In genomic region chr12:57198269-57198668, GRCm38 (mm10) we compare ENCODE assay signal across 12 mouse cellular contexts. TPM values are rescaled to one million over a fixed set of nuclear protein-coding genes. Genes with fewer than 3 reads are reported as not detected.
DNase-seq lines count a peak whose midpoint lies in the region; ATAC-seq and TF ChIP-seq lines count a peak whose summit lies in the region.
"Had no signal": no experiment of that assay in that cellular context is flagged by ENCODE, and none has a peak within 500 bp of the region (broad histone marks: within the 10 kb centered on the region; RNA-seq: fewer than 3 reads in every experiment).

No protein-coding gene starts in this region.

- peaks cover 10% of the 10 kb centered on the region for H3K4me1 ChIP-seq in hindbrain, embryonic 12.5 days
- 0 out of 2 replicates have a peak, but pooled peaks cover 7% of the 10 kb centered on the region for H3K4me1 ChIP-seq in hindbrain, embryonic 14.5 days (replicated peaks; ENCODE audit: control insufficient read depth, insufficient read depth, low read length)
- H3K4me1 ChIP-seq in bone marrow, adult 2 months (ENCODE audit: control insufficient read depth, insufficient read depth, low read length): no peaks in the 10 kb centered on the region; the same call in 1 of the 2 replicates
- H3K4me1 ChIP-seq in erythroblast, embryonic 14.5 days (ENCODE audit: control insufficient read depth): peaks cover 51% of the 10 kb centered on the region
- H3K4me1 ChIP-seq in midbrain, embryonic 13.5 days (replicated peaks): peaks cover 12% of the 10 kb centered on the region
- H3K4me1 ChIP-seq: limb, embryonic 12.5 days had no signal

- TF ChIP-seq POLR2A in bone marrow, adult 2 months (IDR thresholded peaks at IDR 0.05; ENCODE audit: borderline replicate concordance, control insufficient read depth, low read depth, low read length): no peak

- H3K27me3 ChIP-seq in hindbrain, embryonic 12.5 days: peaks cover 24% of the 10 kb centered on the region
- peaks cover 23% of the 10 kb centered on the region for H3K27me3 ChIP-seq in hindbrain, embryonic 14.5 days (ENCODE audit: control insufficient read depth, insufficient read depth, low read length)
- no peaks in the 10 kb centered on the region for H3K27me3 ChIP-seq in erythroblast, embryonic 14.5 days (ENCODE audit: control insufficient read depth)
- H3K27me3 ChIP-seq in midbrain, embryonic 13.5 days: peaks cover 28% of the 10 kb centered on the region

- no peak overlapping the region for H3K9ac ChIP-seq in hindbrain, embryonic 12.5 days
- H3K9ac ChIP-seq in hindbrain, embryonic 14.5 days: no peak overlapping the region
- H3K9ac ChIP-seq in midbrain, embryonic 13.5 days (replicated peaks): no peak overlapping the region
- H3K9ac ChIP-seq: kidney, embryonic 15.5 days; limb, embryonic 12.5 days had no signal

- no peak overlapping the region for H3K4me3 ChIP-seq in hindbrain, embryonic 12.5 days
- no peak overlapping the region for H3K4me3 ChIP-seq in hindbrain, embryonic 14.5 days (replicated peaks; ENCODE audit: low read length)
- no peak overlapping the region for H3K4me3 ChIP-seq in bone marrow, adult 2 months (replicated peaks; ENCODE audit: control insufficient read depth, low read depth, low read length)
- peak overlapping the region; percentile 84 for H3K4me3 ChIP-seq in erythroblast, embryonic 14.5 days (replicated peaks)
- no peak overlapping the region for H3K4me3 ChIP-seq in midbrain, embryonic 13.5 days (replicated peaks)
- H3K4me3 ChIP-seq: kidney, embryonic 15.5 days; limb, embryonic 12.5 days had no signal

- no peak for TF ChIP-seq CTCF in bone marrow, adult 2 months (IDR thresholded peaks at IDR 0.05; ENCODE audit: control insufficient read depth, insufficient read depth, low read length)

- ATAC-seq in hindbrain, embryonic 12.5 days (ENCODE audit: low FRiP score): peak; percentile 36; the same call in 1 of the 2 replicates
- no peak for ATAC-seq in hindbrain, embryonic 14.5 days (ENCODE audit: low FRiP score)
- ATAC-seq in midbrain, embryonic 13.5 days: peak; percentile 48; the same call in 1 of the 2 replicates

- no peak overlapping the region for H3K27ac ChIP-seq in hindbrain, embryonic 12.5 days
- no peak overlapping the region for H3K27ac ChIP-seq in hindbrain, embryonic 14.5 days
- peak overlapping the region; percentile 33; the same call in 1 of the 2 replicates for H3K27ac ChIP-seq in bone marrow, adult 2 months (ENCODE audit: control insufficient read depth, insufficient read depth, low read depth, low read length, poor library complexity)
- no peak overlapping the region for H3K27ac ChIP-seq in midbrain, embryonic 13.5 days
- H3K27ac ChIP-seq: kidney, embryonic 15.5 days; limb, embryonic 12.5 days had no signal

- DNase-seq in hindbrain, embryonic 14.5 days (ENCODE audit: low spot score): no peak
- no peak for DNase-seq in gastrocnemius, postnatal 4 days (ENCODE audit: low spot score in 2 of 2)
- no peak for DNase-seq in cerebellum, postnatal 4 days (ENCODE audit: low spot score in 2 of 2)
- DNase-seq: adrenal gland, adult 8-10 months; cerebellum, adult 9-10 months; embryo, embryonic 11 days had no signal

- H3K36me3 ChIP-seq in hindbrain, embryonic 12.5 days: no peaks in the 10 kb centered on the region
- H3K36me3 ChIP-seq in hindbrain, embryonic 14.5 days (replicated peaks; ENCODE audit: control insufficient read depth, insufficient read depth): no peaks in the 10 kb centered on the region
- peaks cover 11% of the 10 kb centered on the region for H3K36me3 ChIP-seq in erythroblast, embryonic 14.5 days (ENCODE audit: control insufficient read depth)
- no peaks in the 10 kb centered on the region for H3K36me3 ChIP-seq in midbrain, embryonic 13.5 days
- H3K36me3 ChIP-seq: kidney, embryonic 15.5 days; limb, embryonic 12.5 days had no signal

- no peak overlapping the region for H3K4me2 ChIP-seq in hindbrain, embryonic 12.5 days (replicated peaks)
- H3K4me2 ChIP-seq in hindbrain, embryonic 14.5 days (replicated peaks): no peak overlapping the region
- H3K4me2 ChIP-seq in midbrain, embryonic 13.5 days (replicated peaks): no peak overlapping the region
- H3K4me2 ChIP-seq: kidney, embryonic 15.5 days; limb, embryonic 12.5 days had no signal

- no peaks in the 10 kb centered on the region for H3K9me3 ChIP-seq in hindbrain, embryonic 12.5 days (replicated peaks)
- H3K9me3 ChIP-seq in hindbrain, embryonic 14.5 days (ENCODE audit: control insufficient read depth, low read length): no peaks in the 10 kb centered on the region
- no peaks in the 10 kb centered on the region for H3K9me3 ChIP-seq in erythroblast, embryonic 14.5 days (ENCODE audit: control insufficient read depth, low read length)
- H3K9me3 ChIP-seq in midbrain, embryonic 13.5 days: no peaks in the 10 kb centered on the region
- H3K9me3 ChIP-seq: kidney, embryonic 15.5 days; limb, embryonic 12.5 days had no signal

RNA-seq across cellular contexts. Expression of gene Slc25a21, which starts 1.0 kb away (rescaled TPM):
- 0.52 and 0.65 TPM in 2 replicates for polyA plus RNA-seq in hindbrain, embryonic 12.5 days (2016; fragmentation: Nextera tagmentation; extraction: Ambion mirVana)
- polyA plus RNA-seq in hindbrain, embryonic 14.5 days (2014; fragmentation: Nextera tagmentation; extraction: Ambion mirVana): 0.13 and 0.36 TPM in 2 replicates
- 9.5 and 18.3 TPM in 2 replicates for polyA plus RNA-seq in bone marrow, adult 2 months (2011; ENCODE audit: insufficient read depth, insufficient read length, low replicate concordance, missing spikeins)
- polyA plus RNA-seq in erythroblast, embryonic 14.5 days (2012): 4.3 and 5.0 TPM in 2 replicates
- 0.14 and 0.27 TPM in 2 replicates for polyA plus RNA-seq in midbrain, embryonic 13.5 days (2015; fragmentation: Nextera tagmentation; extraction: Ambion mirVana)
- total RNA-seq in gastrocnemius, postnatal 4 days (2021): under 1 TPM; 0.41 to 0.42 TPM

RNA-seq across cellular contexts. Expression of gene Prps1l3, which starts 31.9 kb away (rescaled TPM):
- 52.0 and 52.2 TPM in 2 replicates for polyA plus RNA-seq in hindbrain, embryonic 12.5 days (2016; fragmentation: Nextera tagmentation; extraction: Ambion mirVana)
- 30.0 and 31.0 TPM in 2 replicates for polyA plus RNA-seq in hindbrain, embryonic 14.5 days (2014; fragmentation: Nextera tagmentation; extraction: Ambion mirVana)
- polyA plus RNA-seq in bone marrow, adult 2 months (2011; ENCODE audit: insufficient read depth, insufficient read length, low replicate concordance, missing spikeins): 9.0 and 10.7 TPM in 2 replicates
- polyA plus RNA-seq in erythroblast, embryonic 14.5 days (2012): 0.31 and 0.80 TPM in 2 replicates
- 41.9 and 42.4 TPM in 2 replicates for polyA plus RNA-seq in midbrain, embryonic 13.5 days (2015; fragmentation: Nextera tagmentation; extraction: Ambion mirVana)
- total RNA-seq in gastrocnemius, postnatal 4 days (2021): 10 to 100 TPM; 25.1 to 31.9 TPM

RNA-seq across cellular contexts. Expression of gene Mipol1, which starts 32.0 kb away (rescaled TPM):
- 6.1 and 8.6 TPM in 2 replicates for polyA plus RNA-seq in hindbrain, embryonic 12.5 days (2016; fragmentation: Nextera tagmentation; extraction: Ambion mirVana)
- polyA plus RNA-seq in hindbrain, embryonic 14.5 days (2014; fragmentation: Nextera tagmentation; extraction: Ambion mirVana): 4.9 and 5.0 TPM in 2 replicates
- 2.5 and 3.3 TPM in 2 replicates for polyA plus RNA-seq in bone marrow, adult 2 months (2011; ENCODE audit: insufficient read depth, insufficient read length, low replicate concordance, missing spikeins)
- 0.08 TPM in 2 replicates for polyA plus RNA-seq in erythroblast, embryonic 14.5 days (2012)
- polyA plus RNA-seq in midbrain, embryonic 13.5 days (2015; fragmentation: Nextera tagmentation; extraction: Ambion mirVana): 5.4 and 7.1 TPM in 2 replicates
- total RNA-seq in gastrocnemius, postnatal 4 days (2021): 1 to 10 TPM; 6.0 to 7.6 TPM
